Mouse (Mus musculus): ENCODE measurements around the gene Pou3f3. TPM values are rescaled to one million over a fixed set of nuclear protein-coding genes. Genes with fewer than 3 reads are reported as not detected.
A peak's percentile ranks its signal among the peaks of the same experiment; 100 is the strongest.

The Pou3f3 gene
- 1.6 and 7.5 TPM in 2 replicates for polyA plus RNA-seq (2011; ENCODE audit: insufficient read length, low read depth, missing spikeins)

DNA sequence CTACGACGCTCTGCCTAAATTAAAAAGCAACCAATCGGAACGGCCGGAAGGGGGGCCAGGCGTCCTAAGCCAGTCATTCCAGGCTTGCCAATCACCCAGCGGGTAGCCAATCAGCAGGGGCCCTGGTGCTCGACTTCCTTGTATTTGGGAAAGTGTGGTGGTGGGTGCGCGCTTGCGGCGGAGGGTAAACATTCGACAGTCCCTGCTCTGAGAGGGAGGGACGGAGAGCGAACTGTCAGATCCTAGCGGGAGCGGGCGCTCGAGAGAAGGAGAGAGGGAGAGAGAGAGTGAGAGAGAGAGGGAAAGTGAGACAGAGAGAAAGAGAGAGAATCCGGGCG, at the start of gene Pou3f3:
TSS of gene Pou3f3 (plus strand) at position 191 of the 338 bp plus-strand sequence.
- TF ChIP-seq POLR2A (IDR thresholded peaks at IDR 0.05; ENCODE audit: low read depth, low read length) = peak; percentile 72
- TF ChIP-seq CTCF (IDR thresholded peaks at IDR 0.05; ENCODE audit: borderline replicate concordance, insufficient read depth, low read length) = no peak
- Histone ChIP-seq H3K4me3 (ENCODE audit: insufficient read depth, low read length) (peak within 1 kb of the TSS; percentile 70), H3K4me1 (ENCODE audit: control insufficient read depth, insufficient read depth, low read length) (no peaks in the 10 kb centered on the region), H3K27ac (ENCODE audit: insufficient read depth, low read length) (peak within 1 kb of the TSS; percentile 4; the same call in 1 of the 2 replicates)

DNA sequence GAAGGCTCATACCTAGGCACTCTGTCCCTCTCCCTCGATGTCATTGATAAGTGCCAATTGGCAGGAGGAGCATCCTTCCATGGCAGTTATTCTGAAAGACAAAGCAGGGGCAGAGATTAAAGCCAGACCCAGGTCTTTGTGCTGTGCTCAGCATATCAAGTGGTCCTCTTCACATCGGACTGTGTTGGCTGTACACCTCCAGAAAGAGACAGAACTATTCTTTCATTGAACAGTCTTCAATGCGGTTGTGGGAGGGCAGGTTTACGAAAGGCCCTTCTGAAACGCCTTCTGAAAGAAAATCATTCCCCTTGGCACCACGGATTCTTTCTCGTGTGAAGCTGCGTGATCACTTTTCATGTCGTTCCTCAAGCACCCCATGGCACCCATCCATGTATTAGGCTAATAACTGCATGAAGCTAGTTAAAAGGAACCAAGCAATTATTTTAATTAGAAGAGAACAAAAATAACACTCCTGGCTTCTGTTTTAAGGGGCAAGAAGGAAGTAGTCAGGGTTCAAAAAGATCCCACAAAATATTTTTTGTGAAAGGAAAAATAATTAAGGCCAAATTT, 47.1 kb upstream of the Pou3f3 start:
- Histone ChIP-seq H3K4me3 (ENCODE audit: insufficient read depth, low read length) (no peak overlapping the region), H3K27ac (ENCODE audit: insufficient read depth, low read length) (no peak overlapping the region)

DNA sequence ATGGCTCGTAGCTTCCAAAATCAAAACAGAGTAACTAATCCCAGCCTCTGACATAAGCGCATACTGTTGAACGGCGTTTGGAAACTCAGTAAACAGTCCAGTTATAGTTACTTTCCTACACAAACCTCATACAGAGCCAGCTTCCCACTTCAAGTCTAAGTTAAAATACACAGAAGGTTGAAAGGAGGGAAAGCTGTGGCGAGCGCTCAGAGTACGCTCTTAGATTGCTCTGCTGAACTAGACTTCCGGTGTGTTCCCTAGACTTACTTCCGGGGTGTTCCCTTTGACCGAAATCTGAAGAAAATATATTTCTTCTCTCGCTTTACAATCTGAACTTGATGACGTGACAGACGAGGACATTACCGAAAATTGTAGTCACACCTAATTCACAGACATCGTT, 44.1 kb upstream of the Pou3f3 start:
- TF ChIP-seq POLR2A (IDR thresholded peaks at IDR 0.05; ENCODE audit: low read depth, low read length) = no peak
- no peak for TF ChIP-seq CTCF (IDR thresholded peaks at IDR 0.05; ENCODE audit: borderline replicate concordance, insufficient read depth, low read length)
- Histone ChIP-seq H3K4me3 (ENCODE audit: insufficient read depth, low read length) (no peak overlapping the region), H3K4me1 (ENCODE audit: control insufficient read depth, insufficient read depth, low read length) (no peaks in the 10 kb centered on the region), H3K27ac (ENCODE audit: insufficient read depth, low read length) (no peak overlapping the region)

More for the DNA sequence above, 47.1 kb upstream of the Pou3f3 start:
- H3K4me1 ChIP-seq (ENCODE audit: control insufficient read depth, insufficient read depth, low read length) = no peaks in the 10 kb centered on the region
- TF ChIP-seq POLR2A (IDR thresholded peaks at IDR 0.05; ENCODE audit: low read depth, low read length) (no peak), CTCF (IDR thresholded peaks at IDR 0.05; ENCODE audit: borderline replicate concordance, insufficient read depth, low read length) (no peak)

DNA sequence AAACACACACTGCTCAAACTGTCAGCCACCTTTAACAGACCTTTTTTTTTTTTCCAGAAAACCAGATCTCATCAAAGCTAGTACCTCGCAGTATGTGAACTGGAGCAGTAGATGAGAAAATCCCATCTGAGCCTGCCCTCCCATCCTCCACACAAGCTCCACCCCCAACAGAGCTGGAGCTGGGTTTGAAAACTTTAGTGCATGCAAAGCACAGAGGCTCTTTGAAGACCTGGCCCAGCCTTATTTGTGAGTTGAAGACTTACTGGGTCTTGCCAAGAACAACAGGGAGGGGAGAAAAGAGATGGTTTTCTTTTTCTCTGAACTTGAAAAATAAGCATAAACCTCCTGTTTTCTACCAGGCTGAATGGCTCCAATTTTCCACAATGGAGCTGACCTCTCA, 28.0 kb upstream of the Pou3f3 start:
- Histone ChIP-seq H3K4me1 (ENCODE audit: control insufficient read depth, insufficient read depth, low read length) (no peaks in the 10 kb centered on the region), H3K27ac (ENCODE audit: insufficient read depth, low read length) (no peak overlapping the region), H3K4me3 (ENCODE audit: insufficient read depth, low read length) (no peak overlapping the region)
- TF ChIP-seq POLR2A (IDR thresholded peaks at IDR 0.05; ENCODE audit: low read depth, low read length) (no peak), CTCF (IDR thresholded peaks at IDR 0.05; ENCODE audit: borderline replicate concordance, insufficient read depth, low read length) (no peak)

DNA sequence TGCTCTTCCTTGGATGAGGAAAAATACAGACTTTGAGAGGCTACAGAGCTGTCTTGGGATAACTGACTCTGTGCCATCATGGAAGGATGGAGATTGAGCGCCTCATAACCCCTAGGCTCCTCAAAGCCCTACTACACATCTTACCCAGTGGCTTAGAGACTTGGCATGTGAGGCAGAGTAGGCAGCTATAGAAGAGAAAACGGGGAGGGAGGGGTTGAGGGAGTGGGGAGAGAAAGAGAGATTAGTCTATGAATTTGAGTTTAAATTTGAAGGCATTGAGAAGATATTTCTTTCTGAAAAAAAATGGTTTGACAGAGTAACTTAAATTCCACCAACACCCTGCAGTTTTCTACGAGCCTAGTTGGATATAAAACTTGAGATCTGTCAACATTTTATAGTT, 14.9 kb upstream of the Pou3f3 start:
- Histone ChIP-seq H3K27ac (ENCODE audit: insufficient read depth, low read length) (no peak overlapping the region), H3K4me1 (ENCODE audit: control insufficient read depth, insufficient read depth, low read length) (no peaks in the 10 kb centered on the region), H3K4me3 (ENCODE audit: insufficient read depth, low read length) (no peak overlapping the region)
- TF ChIP-seq POLR2A (IDR thresholded peaks at IDR 0.05; ENCODE audit: low read depth, low read length) (no peak), CTCF (IDR thresholded peaks at IDR 0.05; ENCODE audit: borderline replicate concordance, insufficient read depth, low read length) (no peak)

DNA sequence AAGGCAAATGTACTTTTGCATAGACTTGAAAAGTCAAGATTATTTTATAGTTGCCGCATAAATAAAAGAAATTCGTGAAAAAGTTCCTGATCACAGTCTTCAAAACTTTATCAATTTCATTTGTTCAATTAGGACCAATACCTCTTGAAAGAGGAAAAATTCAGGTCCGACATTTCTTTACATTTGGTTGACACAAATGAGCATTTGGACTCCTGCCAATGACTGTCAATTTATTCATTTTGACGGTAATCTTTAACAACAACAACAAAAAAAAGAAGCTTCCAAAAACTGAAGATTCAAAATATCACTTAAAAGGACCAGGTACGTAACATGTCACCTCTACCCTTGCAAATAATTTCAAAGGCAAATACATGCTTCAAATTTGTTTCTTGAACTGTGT, 13.8 kb upstream of the Pou3f3 start:
- TF ChIP-seq CTCF (IDR thresholded peaks at IDR 0.05; ENCODE audit: borderline replicate concordance, insufficient read depth, low read length) = no peak
- TF ChIP-seq POLR2A (IDR thresholded peaks at IDR 0.05; ENCODE audit: low read depth, low read length) = no peak
- Histone ChIP-seq H3K4me1 (ENCODE audit: control insufficient read depth, insufficient read depth, low read length) (no peaks in the 10 kb centered on the region), H3K4me3 (ENCODE audit: insufficient read depth, low read length) (no peak overlapping the region)

DNA sequence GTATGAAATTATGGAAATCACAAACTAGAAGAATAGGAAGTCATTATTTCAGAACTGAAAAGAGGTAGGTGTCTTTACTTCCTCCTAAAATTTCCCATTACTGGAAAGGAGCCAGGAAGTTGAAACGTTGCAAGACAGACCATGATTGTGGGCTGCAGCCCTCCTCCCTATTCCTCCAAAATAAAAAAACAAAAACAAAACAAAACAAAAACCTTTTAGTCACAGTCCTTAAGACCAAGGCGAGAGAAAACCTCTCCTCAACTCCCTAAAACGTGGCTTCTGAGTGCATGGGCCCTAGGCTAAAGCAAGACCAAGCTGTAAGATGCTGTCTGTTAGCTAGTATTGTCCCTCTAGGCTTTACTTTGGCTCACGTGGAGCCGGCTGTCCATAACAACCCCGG, 11.7 kb upstream of the Pou3f3 start:
- no peaks in the 10 kb centered on the region for H3K4me1 ChIP-seq (ENCODE audit: control insufficient read depth, insufficient read depth, low read length)
- TF ChIP-seq CTCF (IDR thresholded peaks at IDR 0.05; ENCODE audit: borderline replicate concordance, insufficient read depth, low read length) (no peak), POLR2A (IDR thresholded peaks at IDR 0.05; ENCODE audit: low read depth, low read length) (no peak)
- H3K4me3 ChIP-seq (ENCODE audit: insufficient read depth, low read length) = no peak overlapping the region
- H3K27ac ChIP-seq (ENCODE audit: insufficient read depth, low read length) = no peak overlapping the region

More for the DNA sequence above, 13.8 kb upstream of the Pou3f3 start:
- H3K27ac ChIP-seq (ENCODE audit: insufficient read depth, low read length) = no peak overlapping the region

DNA sequence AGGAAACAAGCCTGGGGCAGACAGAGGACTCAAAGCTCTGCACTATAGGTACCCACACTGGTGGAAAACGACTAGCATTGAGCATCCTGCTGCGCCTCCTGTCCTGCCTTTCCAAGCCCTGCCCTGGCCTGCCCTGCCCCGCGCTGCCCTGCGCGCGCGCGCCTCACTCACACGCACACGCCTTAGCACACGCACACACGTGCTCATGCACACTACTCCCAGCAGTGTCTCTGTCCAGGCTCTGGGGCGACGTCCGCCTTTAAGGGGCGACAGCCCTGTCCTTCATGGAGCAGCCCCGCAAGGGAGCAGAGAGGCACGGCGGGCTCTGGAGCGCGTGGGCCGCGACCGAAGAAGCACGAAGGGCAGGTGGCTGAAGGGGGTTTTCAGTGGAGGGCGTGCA, 11.2 kb upstream of the Pou3f3 start:
- TF ChIP-seq POLR2A (IDR thresholded peaks at IDR 0.05; ENCODE audit: low read depth, low read length) = no peak
- Histone ChIP-seq H3K4me3 (ENCODE audit: insufficient read depth, low read length) (peak overlapping the region; percentile 5; the same call in 1 of the 2 replicates), H3K4me1 (ENCODE audit: control insufficient read depth, insufficient read depth, low read length) (no peaks in the 10 kb centered on the region), H3K27ac (ENCODE audit: insufficient read depth, low read length) (no peak overlapping the region)

DNA sequence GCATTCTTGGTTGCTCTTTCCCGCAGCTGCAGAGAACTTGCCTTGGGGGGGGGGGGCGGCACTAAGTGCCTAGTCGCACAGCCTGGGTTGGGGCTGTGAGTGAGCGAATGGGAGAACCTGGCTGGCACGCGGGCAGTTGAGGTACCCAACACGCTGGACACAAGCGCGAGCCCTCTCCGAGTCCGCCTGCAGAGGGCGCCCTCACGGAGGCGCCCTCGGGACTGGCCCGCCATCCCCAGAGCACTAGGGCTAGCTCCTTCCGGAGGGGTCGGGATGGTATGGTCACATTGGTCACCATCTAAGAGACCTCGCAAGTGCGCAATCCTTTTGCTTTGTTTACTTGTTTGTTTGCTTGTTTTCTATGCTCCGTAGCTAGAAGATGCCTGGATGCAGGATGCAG, 10.8 kb upstream of the Pou3f3 start:
- TF ChIP-seq CTCF (IDR thresholded peaks at IDR 0.05; ENCODE audit: borderline replicate concordance, insufficient read depth, low read length) (no peak), POLR2A (IDR thresholded peaks at IDR 0.05; ENCODE audit: low read depth, low read length) (no peak)
- Histone ChIP-seq H3K4me1 (ENCODE audit: control insufficient read depth, insufficient read depth, low read length) (no peaks in the 10 kb centered on the region), H3K27ac (ENCODE audit: insufficient read depth, low read length) (no peak overlapping the region), H3K4me3 (ENCODE audit: insufficient read depth, low read length) (peak overlapping the region; percentile 5; the same call in 1 of the 2 replicates)

DNA sequence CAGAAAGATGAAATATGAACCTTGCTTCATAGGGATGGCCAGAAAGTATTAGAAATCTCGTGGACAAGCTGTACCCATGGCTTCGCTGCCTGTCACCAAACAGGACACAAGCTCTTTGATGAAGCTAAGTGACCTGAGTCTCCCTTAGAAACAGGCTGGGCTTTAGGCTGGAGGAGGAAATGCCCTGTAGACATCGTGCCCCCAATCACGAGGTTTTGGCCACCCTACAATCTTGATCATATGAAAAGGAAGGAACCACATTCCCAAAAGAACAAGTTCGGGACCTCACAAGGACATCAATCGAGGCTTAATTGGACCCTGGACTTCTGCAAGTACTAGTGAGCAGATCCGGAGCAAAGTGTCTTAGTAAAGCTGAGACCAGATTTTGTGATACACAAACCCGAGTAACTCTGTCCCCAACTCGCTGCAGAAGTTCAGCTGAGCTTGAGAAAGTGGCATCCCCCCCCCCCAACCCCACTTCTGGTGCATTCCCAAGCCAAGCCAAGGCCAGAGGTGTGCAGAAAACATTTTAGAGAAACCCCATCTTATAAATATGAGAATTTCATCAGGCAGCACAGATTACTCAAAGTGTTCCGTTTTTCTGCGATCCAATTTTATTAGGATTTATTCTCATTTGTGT, 10.1 kb upstream of the Pou3f3 start:
- TF ChIP-seq CTCF (IDR thresholded peaks at IDR 0.05; ENCODE audit: borderline replicate concordance, insufficient read depth, low read length) = no peak
- TF ChIP-seq POLR2A (IDR thresholded peaks at IDR 0.05; ENCODE audit: low read depth, low read length) = no peak
- H3K4me1 ChIP-seq (ENCODE audit: control insufficient read depth, insufficient read depth, low read length) = no peaks in the 10 kb centered on the region
- no peak overlapping the region for H3K4me3 ChIP-seq (ENCODE audit: insufficient read depth, low read length)
- no peak overlapping the region for H3K27ac ChIP-seq (ENCODE audit: insufficient read depth, low read length)
